Comparison of ENCODE assay signal across 24 mouse cellular contexts in genomic region chr2:131407337-131407736, GRCm38 (mm10).
"Had no signal": no experiment of that assay in that cellular context is flagged by ENCODE, and none has a peak within 500 bp of the region (broad histone marks: within the 10 kb centered on the region; RNA-seq: fewer than 3 reads in every experiment).

No protein-coding gene starts in this region.

- H3K4me2 ChIP-seq: heart, embryonic 12.5 days; hindbrain, embryonic 12.5 days; hindbrain, embryonic 14.5 days; intestine, embryonic 15.5 days; kidney, embryonic 15.5 days; limb, embryonic 12.5 days; liver, embryonic 12.5 days had no signal

- H3K4me1 ChIP-seq: hindbrain, embryonic 10.5 days; hindbrain, embryonic 12.5 days; intestine, embryonic 15.5 days had no signal

- H3K9ac ChIP-seq: heart, embryonic 12.5 days; hindbrain, embryonic 12.5 days; hindbrain, embryonic 14.5 days; intestine, embryonic 15.5 days; kidney, embryonic 15.5 days; limb, embryonic 12.5 days; liver, embryonic 12.5 days had no signal

- ATAC-seq: hindbrain, embryonic 16.5 days; inflammation-experienced regulatory T-cells, adult 6 months; intestine, embryonic 15.5 days; intestine, postnatal 0 days; liver, embryonic 12.5 days had no signal

- H3K27ac ChIP-seq: gastrocnemius, adult 2 months; heart, embryonic 10.5 days; hindbrain, embryonic 10.5 days; hindbrain, embryonic 12.5 days; hindbrain, embryonic 14.5 days; intestine, embryonic 15.5 days; kidney, embryonic 15.5 days; kidney, postnatal 0 days; layer of hippocampus, adult 2 months; left cerebral cortex, adult 2 months; limb, embryonic 10.5 days; limb, embryonic 12.5 days; liver, embryonic 12.5 days had no signal

- H3K4me3 ChIP-seq: gastrocnemius, adult 2 months; heart, embryonic 10.5 days; heart, embryonic 12.5 days; hindbrain, embryonic 10.5 days; hindbrain, embryonic 12.5 days; intestine, embryonic 15.5 days; kidney, embryonic 15.5 days; layer of hippocampus, adult 2 months; left cerebral cortex, adult 2 months; limb, embryonic 10.5 days; limb, embryonic 12.5 days; liver, embryonic 12.5 days had no signal

- H3K36me3 ChIP-seq: heart, embryonic 10.5 days; heart, embryonic 12.5 days; hindbrain, embryonic 10.5 days; hindbrain, embryonic 12.5 days; intestine, embryonic 15.5 days; kidney, embryonic 15.5 days; limb, embryonic 10.5 days; limb, embryonic 12.5 days; liver, embryonic 12.5 days had no signal

- H3K9me3 ChIP-seq: heart, embryonic 10.5 days; heart, embryonic 12.5 days; hindbrain, embryonic 10.5 days; hindbrain, embryonic 12.5 days; intestine, embryonic 15.5 days; kidney, embryonic 15.5 days; limb, embryonic 10.5 days; limb, embryonic 12.5 days; liver, embryonic 12.5 days had no signal

- H3K27me3 ChIP-seq: hindbrain, embryonic 12.5 days; intestine, embryonic 15.5 days; kidney, embryonic 15.5 days; limb, embryonic 12.5 days had no signal

- DNase-seq: gastrocnemius, adult 2 months; gastrocnemius, postnatal 10 days; gastrocnemius, postnatal 25 days; heart, postnatal 10 days; heart, postnatal 4 days; kidney, adult 2 months; kidney, adult 9 months; kidney, postnatal 4 days had no signal
